Mouse (Mus musculus): ENCODE measurements around the gene Nat9.

- no peak for TF ChIP-seq CTCF (IDR thresholded peaks at IDR 0.05; ENCODE audit: extremely low read depth, insufficient read length, insufficient replicate concordance, low read depth, low read length)
- no peak for TF ChIP-seq POLR2A (IDR thresholded peaks at IDR 0.05; ENCODE audit: low read depth, low read length)
These were observed 44.3 kb upstream of the Nat9 start for GRCm38 (mm10) chr11:115231924-115232323.
